Mouse (Mus musculus) cortical plate, adult 2 months (tissue): ENCODE results near the gene Rock2.

Experiments used
- CTCF ChIP-seq: fragments of 200-500 bp; IDR thresholded peaks from 2 replicates; pipeline ENCODE4 v1.5.1; 2011; ENCODE audit warnings: mild to moderate bottlenecking, control low read depth, low read length; ENCODE audit not compliant: insufficient read depth; ENCODE audit errors: extremely low read depth
- POLR2A ChIP-seq: fragments of 200-500 bp; IDR thresholded peaks from 2 replicates; pipeline ENCODE4 v1.6.1; 2011; ENCODE audit warnings: mild to moderate bottlenecking, low read length, control low read depth; ENCODE audit not compliant: insufficient read depth; ENCODE audit errors: extremely low read depth

GRCm38 (mm10) chr12:16884534-16884933 lies 10.2 kb upstream of the Rock2 start:
- TF ChIP-seq POLR2A, result no peak
- no peak for TF ChIP-seq CTCF
